Mouse (Mus musculus): ENCODE measurements around the gene Ugt1a6b. TPM values are rescaled to one million over a fixed set of nuclear protein-coding genes. Genes with fewer than 3 reads are reported as not detected.

Ugt1a6b gene
- polyA plus RNA-seq, 1 experiment from 2014 or later, result 2.0 TPM

DNA sequence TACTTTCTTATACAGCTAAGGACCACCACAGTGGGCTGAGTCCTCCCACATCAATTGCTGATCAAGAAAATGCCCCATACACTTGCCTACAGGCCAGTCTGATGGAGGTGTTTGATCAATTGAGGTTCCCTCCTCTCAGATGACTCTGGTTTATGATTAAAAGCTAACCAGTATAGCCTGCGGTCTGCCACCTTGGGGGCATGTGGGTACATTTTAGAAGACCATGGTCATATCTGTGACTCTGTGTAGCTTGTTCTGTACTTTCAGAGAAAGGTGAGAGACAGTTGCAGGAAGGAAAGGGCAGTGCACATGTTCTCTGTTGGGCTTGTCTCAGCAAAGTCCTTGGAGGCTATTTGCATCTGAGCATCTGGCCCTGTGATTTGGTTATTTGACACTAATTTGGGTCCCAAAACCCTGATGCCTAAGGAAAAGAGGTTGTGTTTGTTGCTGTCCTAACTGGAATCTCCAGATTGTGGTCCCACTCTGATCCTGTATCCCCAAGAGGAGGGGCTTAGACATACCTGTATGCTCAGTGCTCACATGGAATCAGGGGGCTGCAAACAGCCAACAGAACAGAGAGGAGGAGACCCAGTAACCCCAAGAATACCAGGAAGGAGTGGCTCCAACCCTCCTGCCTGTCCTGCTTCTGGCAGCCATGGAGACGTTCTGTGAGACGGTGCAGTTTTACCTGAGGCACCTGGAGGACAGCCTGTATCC lies 129.8 kb downstream of the Ugt1a6b start:
- H3K4me2 ChIP-seq (replicated peaks; ENCODE audit: low read depth, low read length), result no peak overlapping the region
- no peaks in the 10 kb centered on the region for H3K27me3 ChIP-seq (ENCODE audit: control insufficient read depth, insufficient read depth, low read length)
- H3K4me1 ChIP-seq (ENCODE audit: control insufficient read depth, insufficient read depth, low read length), result no peaks in the 10 kb centered on the region
- no peak overlapping the region for H3K27ac ChIP-seq (ENCODE audit: low read length)
- no peak for ATAC-seq (ENCODE audit: insufficient number of reproducible peaks, insufficient read depth, low FRiP score, low read depth)
- peaks cover 89% of the 10 kb centered on the region for H3K9me3 ChIP-seq (ENCODE audit: control insufficient read depth, low read depth, low read length)
- H3K9ac ChIP-seq (replicated peaks; ENCODE audit: low read depth, low read length), result no peak overlapping the region
- H3K4me3 ChIP-seq (ENCODE audit: low read depth, low read length), result no peak overlapping the region
- H3K36me3 ChIP-seq (ENCODE audit: control insufficient read depth, insufficient read depth, low read length), result no peaks in the 10 kb centered on the region
- 57% methylated on average over 3 of the region's 3 CpGs for WGBS

DNA sequence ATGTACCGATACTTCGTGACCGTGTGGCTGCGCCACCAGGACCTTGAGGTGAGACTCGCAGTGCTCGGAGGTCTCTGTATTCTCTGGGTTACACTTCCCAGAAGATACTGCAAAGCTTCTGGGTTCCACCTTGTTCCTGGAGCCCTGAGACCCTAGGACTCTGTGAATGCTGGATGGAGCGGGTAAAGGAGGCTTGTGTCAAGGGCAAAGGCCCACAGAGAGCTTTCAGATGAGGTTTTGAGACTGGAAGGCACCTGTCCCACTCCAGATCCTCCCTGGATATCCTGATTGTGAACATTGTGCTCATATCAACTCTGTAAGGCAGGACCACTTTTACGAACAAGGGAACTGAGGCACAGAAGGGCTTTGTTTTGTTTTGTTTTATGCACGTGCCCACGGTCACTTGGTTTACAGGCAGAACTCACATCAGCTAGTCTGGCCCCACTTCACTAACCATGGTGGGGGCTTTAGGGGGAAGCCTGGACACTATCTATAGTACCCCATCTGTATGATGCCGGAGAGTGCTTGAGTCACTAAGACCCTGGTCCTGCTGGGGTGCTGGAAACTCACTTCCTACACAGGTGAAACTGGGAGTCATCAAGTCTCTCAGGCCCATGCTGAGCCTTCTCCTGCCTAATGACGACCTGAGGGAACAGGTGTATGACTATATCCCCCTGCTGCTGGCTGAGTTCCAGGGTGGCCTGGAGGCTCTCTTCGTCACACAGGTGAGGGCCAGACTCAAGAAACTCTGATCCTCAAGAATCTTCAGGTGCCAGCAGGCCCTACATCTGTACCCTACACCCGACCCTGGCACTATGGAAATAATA lies 130.6 kb downstream of the Ugt1a6b start:
- H3K9me3 ChIP-seq (ENCODE audit: control insufficient read depth, low read depth, low read length), result peaks cover 89% of the 10 kb centered on the region
- ATAC-seq (ENCODE audit: insufficient number of reproducible peaks, insufficient read depth, low FRiP score, low read depth), result 0 out of 2 replicates have a peak, but pooled peaks have one; percentile 4
- 67% methylated on average over 14 of the region's 14 CpGs for WGBS

GRCm38 (mm10) chr1:88234248-88234610 lies 131.2 kb downstream of the Ugt1a6b start:
- Histone ChIP-seq H3K9ac (replicated peaks; ENCODE audit: low read depth, low read length) (no peak overlapping the region), H3K9me3 (ENCODE audit: control insufficient read depth, low read depth, low read length) (peaks cover 89% of the 10 kb centered on the region)
- no peak for ATAC-seq (ENCODE audit: insufficient number of reproducible peaks, insufficient read depth, low FRiP score, low read depth)

More for the DNA sequence above, 130.6 kb downstream of the Ugt1a6b start:
- H3K4me1 ChIP-seq (ENCODE audit: control insufficient read depth, insufficient read depth, low read length), result no peaks in the 10 kb centered on the region
- no peaks in the 10 kb centered on the region for H3K36me3 ChIP-seq (ENCODE audit: control insufficient read depth, insufficient read depth, low read length)
- H3K9ac ChIP-seq (replicated peaks; ENCODE audit: low read depth, low read length), result no peak overlapping the region
- H3K27me3 ChIP-seq (ENCODE audit: control insufficient read depth, insufficient read depth, low read length), result no peaks in the 10 kb centered on the region
- no peak overlapping the region for H3K4me3 ChIP-seq (ENCODE audit: low read depth, low read length)
- no peak overlapping the region for H3K4me2 ChIP-seq (replicated peaks; ENCODE audit: low read depth, low read length)
- no peak overlapping the region for H3K27ac ChIP-seq (ENCODE audit: low read length)

GRCm38 (mm10) chr1:88234646-88235045 lies 131.6 kb downstream of the Ugt1a6b start:
- Histone ChIP-seq H3K4me1 (ENCODE audit: control insufficient read depth, insufficient read depth, low read length) (no peaks in the 10 kb centered on the region), H3K4me2 (replicated peaks; ENCODE audit: low read depth, low read length) (no peak overlapping the region), H3K27me3 (ENCODE audit: control insufficient read depth, insufficient read depth, low read length) (no peaks in the 10 kb centered on the region), H3K27ac (ENCODE audit: low read length) (no peak overlapping the region), H3K9me3 (ENCODE audit: control insufficient read depth, low read depth, low read length) (peaks cover 88% of the 10 kb centered on the region), H3K9ac (replicated peaks; ENCODE audit: low read depth, low read length) (no peak overlapping the region), H3K36me3 (ENCODE audit: control insufficient read depth, insufficient read depth, low read length) (no peaks in the 10 kb centered on the region), H3K4me3 (ENCODE audit: low read depth, low read length) (no peak overlapping the region)
- WGBS, result 44% methylated on average over 5 of the region's 5 CpGs
- ATAC-seq (ENCODE audit: insufficient number of reproducible peaks, insufficient read depth, low FRiP score, low read depth), result no peak

More at GRCm38 (mm10) chr1:88234248-88234610, 131.2 kb downstream of the Ugt1a6b start:
- WGBS, result 64% methylated on average over 4 of the region's 4 CpGs
- Histone ChIP-seq H3K27me3 (ENCODE audit: control insufficient read depth, insufficient read depth, low read length) (no peaks in the 10 kb centered on the region), H3K4me2 (replicated peaks; ENCODE audit: low read depth, low read length) (no peak overlapping the region), H3K4me3 (ENCODE audit: low read depth, low read length) (no peak overlapping the region), H3K4me1 (ENCODE audit: control insufficient read depth, insufficient read depth, low read length) (no peaks in the 10 kb centered on the region), H3K27ac (ENCODE audit: low read length) (no peak overlapping the region), H3K36me3 (ENCODE audit: control insufficient read depth, insufficient read depth, low read length) (no peaks in the 10 kb centered on the region)

GRCm38 (mm10) chr1:88235046-88235893 lies 132.2 kb downstream of the Ugt1a6b start:
- H3K4me2 ChIP-seq (replicated peaks; ENCODE audit: low read depth, low read length), result no peak overlapping the region
- 64% methylated on average over 11 of the region's 11 CpGs for WGBS
- H3K4me3 ChIP-seq (ENCODE audit: low read depth, low read length), result no peak overlapping the region
- H3K9ac ChIP-seq (replicated peaks; ENCODE audit: low read depth, low read length), result no peak overlapping the region
- H3K27me3 ChIP-seq (ENCODE audit: control insufficient read depth, insufficient read depth, low read length), result no peaks in the 10 kb centered on the region
- H3K36me3 ChIP-seq (ENCODE audit: control insufficient read depth, insufficient read depth, low read length), result no peaks in the 10 kb centered on the region
- peaks cover 88% of the 10 kb centered on the region for H3K9me3 ChIP-seq (ENCODE audit: control insufficient read depth, low read depth, low read length)
- ATAC-seq (ENCODE audit: insufficient number of reproducible peaks, insufficient read depth, low FRiP score, low read depth), result peak; percentile 0; the same call in 1 of the 2 replicates
- no peak overlapping the region for H3K27ac ChIP-seq (ENCODE audit: low read length)
- H3K4me1 ChIP-seq (ENCODE audit: control insufficient read depth, insufficient read depth, low read length), result no peaks in the 10 kb centered on the region

DNA sequence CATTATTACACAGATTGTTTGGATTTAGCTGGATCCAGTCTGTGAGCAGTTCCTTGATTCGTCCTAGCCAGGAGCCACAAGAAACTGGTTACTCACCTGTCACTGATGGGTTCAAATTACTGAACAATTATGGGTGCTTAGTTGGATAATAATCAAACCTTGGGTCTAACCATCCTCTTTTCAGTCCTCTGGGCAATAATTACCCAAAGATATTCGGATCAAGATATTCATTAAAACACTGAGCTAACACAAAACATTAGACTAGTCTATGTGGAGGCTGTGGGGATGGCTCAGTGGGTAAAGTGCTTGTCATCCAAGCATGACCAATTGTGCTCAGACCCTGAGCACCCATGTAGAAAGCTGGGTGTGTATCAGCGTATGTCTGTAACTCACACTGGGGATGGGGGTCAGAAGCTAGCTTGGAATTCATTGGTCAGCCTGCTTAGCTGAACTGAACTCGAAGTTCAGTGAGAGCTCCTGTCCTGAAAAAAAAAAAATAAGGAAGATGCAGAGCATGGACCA lies 132.9 kb downstream of the Ugt1a6b start:
- Histone ChIP-seq H3K9ac (replicated peaks; ENCODE audit: low read depth, low read length) (no peak overlapping the region), H3K4me1 (ENCODE audit: control insufficient read depth, insufficient read depth, low read length) (no peaks in the 10 kb centered on the region), H3K27ac (ENCODE audit: low read length) (no peak overlapping the region), H3K9me3 (ENCODE audit: control insufficient read depth, low read depth, low read length) (peaks cover 88% of the 10 kb centered on the region), H3K27me3 (ENCODE audit: control insufficient read depth, insufficient read depth, low read length) (no peaks in the 10 kb centered on the region), H3K4me3 (ENCODE audit: low read depth, low read length) (no peak overlapping the region), H3K36me3 (ENCODE audit: control insufficient read depth, insufficient read depth, low read length) (no peaks in the 10 kb centered on the region), H3K4me2 (replicated peaks; ENCODE audit: low read depth, low read length) (no peak overlapping the region)
- 65% methylated on average over 4 of the region's 4 CpGs for WGBS
- no peak for ATAC-seq (ENCODE audit: insufficient number of reproducible peaks, insufficient read depth, low FRiP score, low read depth)

- H3K9ac ChIP-seq (replicated peaks; ENCODE audit: low read depth, low read length), result no peak overlapping the region
- peaks cover 84% of the 10 kb centered on the region for H3K9me3 ChIP-seq (ENCODE audit: control insufficient read depth, low read depth, low read length)
- H3K27ac ChIP-seq (ENCODE audit: low read length), result no peak overlapping the region
- no peaks in the 10 kb centered on the region for H3K36me3 ChIP-seq (ENCODE audit: control insufficient read depth, insufficient read depth, low read length)
- no peaks in the 10 kb centered on the region for H3K27me3 ChIP-seq (ENCODE audit: control insufficient read depth, insufficient read depth, low read length)
- WGBS, result 74% methylated on average over 5 of the region's 5 CpGs
- no peak overlapping the region for H3K4me3 ChIP-seq (ENCODE audit: low read depth, low read length)
- peak; percentile 2; the same call in 1 of the 2 replicates for ATAC-seq (ENCODE audit: insufficient number of reproducible peaks, insufficient read depth, low FRiP score, low read depth)
- no peaks in the 10 kb centered on the region for H3K4me1 ChIP-seq (ENCODE audit: control insufficient read depth, insufficient read depth, low read length)
- no peak overlapping the region for H3K4me2 ChIP-seq (replicated peaks; ENCODE audit: low read depth, low read length)
Observed at GRCm38 (mm10) chr1:88237311-88237710, 134.3 kb downstream of the Ugt1a6b start.

DNA sequence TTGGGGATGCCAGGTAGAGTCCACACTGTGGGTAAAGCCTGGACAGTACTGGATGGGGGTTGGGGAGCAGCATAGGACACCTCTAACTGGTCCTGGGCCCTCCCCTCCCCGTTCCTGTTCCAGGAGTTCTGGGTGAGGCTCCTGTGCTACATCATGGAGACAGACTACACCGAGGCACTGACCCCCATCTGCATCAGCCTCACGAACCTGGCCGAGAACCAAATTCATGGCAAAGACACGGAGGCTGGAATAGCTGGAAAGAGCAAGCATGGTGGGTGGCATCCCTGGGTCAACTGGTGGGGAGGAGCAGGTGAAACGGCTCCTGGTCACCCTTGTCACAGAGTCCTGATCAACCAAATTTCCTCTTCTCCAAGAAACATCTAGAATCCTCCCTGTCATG lies 135.7 kb downstream of the Ugt1a6b start:
- no peaks in the 10 kb centered on the region for H3K36me3 ChIP-seq (ENCODE audit: control insufficient read depth, insufficient read depth, low read length)
- H3K9ac ChIP-seq (replicated peaks; ENCODE audit: low read depth, low read length), result no peak overlapping the region
- H3K9me3 ChIP-seq (ENCODE audit: control insufficient read depth, low read depth, low read length), result peaks cover 79% of the 10 kb centered on the region
- no peak overlapping the region for H3K4me2 ChIP-seq (replicated peaks; ENCODE audit: low read depth, low read length)
- H3K4me1 ChIP-seq (ENCODE audit: control insufficient read depth, insufficient read depth, low read length), result no peaks in the 10 kb centered on the region
- 75% methylated on average over 6 of the region's 6 CpGs for WGBS
- no peaks in the 10 kb centered on the region for H3K27me3 ChIP-seq (ENCODE audit: control insufficient read depth, insufficient read depth, low read length)
- no peak for ATAC-seq (ENCODE audit: insufficient number of reproducible peaks, insufficient read depth, low FRiP score, low read depth)
- no peak overlapping the region for H3K27ac ChIP-seq (ENCODE audit: low read length)
- no peak overlapping the region for H3K4me3 ChIP-seq (ENCODE audit: low read depth, low read length)
